Mouse (Mus musculus): Measurements from ENCODE around the gene 1810055G02Rik.

DNA sequence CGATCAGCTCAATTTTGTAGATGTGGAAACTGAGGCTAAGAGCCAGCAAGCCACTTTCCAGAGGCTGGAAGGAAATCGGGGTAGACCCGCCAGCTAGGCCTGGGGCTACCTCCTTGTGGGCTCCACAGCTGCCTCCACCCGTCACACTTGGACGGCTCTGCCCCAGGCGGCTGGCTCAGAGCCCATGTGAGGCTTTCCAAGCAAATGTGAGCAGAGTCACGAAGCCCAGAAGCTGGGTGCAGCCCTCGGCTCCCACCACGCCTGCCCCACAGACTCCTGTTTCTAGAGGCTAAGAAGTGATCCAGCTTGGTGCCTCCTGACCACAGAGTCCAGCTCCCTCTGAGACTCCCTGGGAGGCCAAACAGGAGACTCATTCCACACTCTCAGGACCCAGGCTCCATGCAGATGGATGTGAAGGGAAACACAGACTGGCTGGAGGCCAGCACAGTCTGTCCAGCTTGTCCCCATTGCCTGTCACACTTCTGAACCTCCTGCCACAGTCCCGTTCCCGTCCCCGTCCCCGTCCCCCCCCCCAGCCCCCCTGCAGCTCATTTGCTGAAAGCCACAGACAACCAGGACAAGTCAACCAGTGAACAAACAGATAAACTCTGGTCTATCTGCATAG is 26.7 kb upstream of the 1810055G02Rik start:
- TF ChIP-seq POLR2A (IDR thresholded peaks at IDR 0.05; ENCODE audit: extremely low read depth, insufficient read depth, low read length) (no peak), CTCF (IDR thresholded peaks at IDR 0.05; ENCODE audit: extremely low read depth, insufficient read depth, low read length) (no peak)
